Mouse (Mus musculus): ENCODE data around the gene Cd209g. TPM values are rescaled to one million over a fixed set of nuclear protein-coding genes. Genes with fewer than 3 reads are reported as not detected.
A peak's percentile ranks its signal among the peaks of the same experiment; 100 is the strongest.

Gene Cd209g
- polyA plus RNA-seq, 1 experiment from 2014 or later = not detected

- H3K4me3 ChIP-seq (ENCODE audit: low read length) = peak overlapping the region; percentile 71
These were observed 31.4 kb downstream of the Cd209g start for GRCm38 (mm10) chr8:4165176-4165851.

GRCm38 (mm10) chr8:4165852-4166751 lies 32.2 kb downstream of the Cd209g start, which contains the start of gene Evi5l:
TSS of gene Evi5l (plus strand) at chr8:4166567.
- peak within 1 kb of the TSS; percentile 79 for H3K4me2 ChIP-seq (replicated peaks; ENCODE audit: low read depth, low read length)
- H3K27me3 ChIP-seq (ENCODE audit: control insufficient read depth, insufficient read depth, low read length) = no peaks in the 10 kb centered on the region
- ATAC-seq (ENCODE audit: low FRiP score, low TSS enrichment) = peak; percentile 98
- H3K9ac ChIP-seq (ENCODE audit: low read depth, low read length) = peak within 1 kb of the TSS; percentile 74
- WGBS = under 1% methylated on average over 48 of the region's 51 CpGs
- peaks cover 6% of the 10 kb centered on the region; the same call in 1 of the 2 replicates for H3K4me1 ChIP-seq (ENCODE audit: control insufficient read depth, insufficient read depth, low read length)
- peak within 1 kb of the TSS; percentile 42; the same call in 1 of the 2 replicates for H3K27ac ChIP-seq (ENCODE audit: low read depth, low read length)
- peak within 1 kb of the TSS; percentile 71 for H3K4me3 ChIP-seq (ENCODE audit: low read length)
- H3K9me3 ChIP-seq (ENCODE audit: control insufficient read depth, low read length) = no peaks in the 10 kb centered on the region
- H3K36me3 ChIP-seq (ENCODE audit: control insufficient read depth, insufficient read depth, low read length) = no peaks in the 10 kb centered on the region

More at GRCm38 (mm10) chr8:4165176-4165851, 31.4 kb downstream of the Cd209g start:
- Histone ChIP-seq H3K4me2 (replicated peaks; ENCODE audit: low read depth, low read length) (peak overlapping the region; percentile 51), H3K9ac (ENCODE audit: low read depth, low read length) (peak overlapping the region; percentile 55; the same call in 1 of the 2 replicates), H3K27me3 (ENCODE audit: control insufficient read depth, insufficient read depth, low read length) (no peaks in the 10 kb centered on the region), H3K36me3 (ENCODE audit: control insufficient read depth, insufficient read depth, low read length) (no peaks in the 10 kb centered on the region), H3K4me1 (ENCODE audit: control insufficient read depth, insufficient read depth, low read length) (peaks cover 6% of the 10 kb centered on the region; the same call in 1 of the 2 replicates), H3K9me3 (ENCODE audit: control insufficient read depth, low read length) (no peaks in the 10 kb centered on the region), H3K27ac (ENCODE audit: low read depth, low read length) (peak overlapping the region; percentile 42; the same call in 1 of the 2 replicates)
- ATAC-seq (ENCODE audit: low FRiP score, low TSS enrichment) = no peak
- WGBS = 7% methylated on average over 13 of the region's 13 CpGs

GRCm38 (mm10) chr8:4166881-4167525 lies 33.1 kb downstream of the Cd209g start:
- 8% methylated on average over 10 of the region's 10 CpGs for WGBS
- peaks cover 6% of the 10 kb centered on the region; the same call in 1 of the 2 replicates for H3K4me1 ChIP-seq (ENCODE audit: control insufficient read depth, insufficient read depth, low read length)
- H3K9ac ChIP-seq (ENCODE audit: low read depth, low read length) = peak overlapping the region; percentile 74
- H3K27me3 ChIP-seq (ENCODE audit: control insufficient read depth, insufficient read depth, low read length) = no peaks in the 10 kb centered on the region
- ATAC-seq (ENCODE audit: low FRiP score, low TSS enrichment) = no peak; the same call in none of the 2 replicates
- H3K27ac ChIP-seq (ENCODE audit: low read depth, low read length) = no peak overlapping the region
- no peaks in the 10 kb centered on the region for H3K36me3 ChIP-seq (ENCODE audit: control insufficient read depth, insufficient read depth, low read length)
- H3K4me3 ChIP-seq (ENCODE audit: low read length) = peak overlapping the region; percentile 71
- no peaks in the 10 kb centered on the region for H3K9me3 ChIP-seq (ENCODE audit: control insufficient read depth, low read length)
- H3K4me2 ChIP-seq (replicated peaks; ENCODE audit: low read depth, low read length) = peak overlapping the region; percentile 79

- peaks cover 6% of the 10 kb centered on the region; the same call in 1 of the 2 replicates for H3K4me1 ChIP-seq (ENCODE audit: control insufficient read depth, insufficient read depth, low read length)
- H3K9me3 ChIP-seq (ENCODE audit: control insufficient read depth, low read length) = no peaks in the 10 kb centered on the region
- H3K4me2 ChIP-seq (replicated peaks; ENCODE audit: low read depth, low read length) = no peak overlapping the region
- ATAC-seq (ENCODE audit: low FRiP score, low TSS enrichment) = no peak
- H3K4me3 ChIP-seq (ENCODE audit: low read length) = no peak overlapping the region
- H3K27ac ChIP-seq (ENCODE audit: low read depth, low read length) = no peak overlapping the region
- 85% methylated on average over 1 of the region's 1 CpGs for WGBS
- no peaks in the 10 kb centered on the region for H3K27me3 ChIP-seq (ENCODE audit: control insufficient read depth, insufficient read depth, low read length)
- no peak overlapping the region for H3K9ac ChIP-seq (ENCODE audit: low read depth, low read length)
- no peaks in the 10 kb centered on the region for H3K36me3 ChIP-seq (ENCODE audit: control insufficient read depth, insufficient read depth, low read length)
These were observed 34.0 kb downstream of the Cd209g start for GRCm38 (mm10) chr8:4167918-4168317.

- Histone ChIP-seq H3K36me3 (ENCODE audit: control insufficient read depth, insufficient read depth, low read length) (no peaks in the 10 kb centered on the region), H3K4me3 (ENCODE audit: low read length) (no peak overlapping the region), H3K27ac (ENCODE audit: low read depth, low read length) (no peak overlapping the region), H3K9me3 (ENCODE audit: control insufficient read depth, low read length) (no peaks in the 10 kb centered on the region), H3K4me2 (replicated peaks; ENCODE audit: low read depth, low read length) (no peak overlapping the region), H3K9ac (ENCODE audit: low read depth, low read length) (no peak overlapping the region), H3K27me3 (ENCODE audit: control insufficient read depth, insufficient read depth, low read length) (no peaks in the 10 kb centered on the region), H3K4me1 (ENCODE audit: control insufficient read depth, insufficient read depth, low read length) (no peaks in the 10 kb centered on the region)
- ATAC-seq (ENCODE audit: low FRiP score, low TSS enrichment) = no peak
- 70% methylated on average over 3 of the region's 3 CpGs for WGBS
These were observed 38.6 kb downstream of the Cd209g start for GRCm38 (mm10) chr8:4172486-4172885.

GRCm38 (mm10) chr8:4174018-4174417 lies 40.1 kb downstream of the Cd209g start:
- no peak overlapping the region for H3K4me3 ChIP-seq (ENCODE audit: low read length)
- no peak overlapping the region for H3K4me2 ChIP-seq (replicated peaks; ENCODE audit: low read depth, low read length)
- no peak overlapping the region for H3K27ac ChIP-seq (ENCODE audit: low read depth, low read length)
- ATAC-seq (ENCODE audit: low FRiP score, low TSS enrichment) = no peak
- H3K9ac ChIP-seq (ENCODE audit: low read depth, low read length) = no peak overlapping the region
- no peaks in the 10 kb centered on the region for H3K9me3 ChIP-seq (ENCODE audit: control insufficient read depth, low read length)
- no peaks in the 10 kb centered on the region for H3K36me3 ChIP-seq (ENCODE audit: control insufficient read depth, insufficient read depth, low read length)
- no peaks in the 10 kb centered on the region for H3K27me3 ChIP-seq (ENCODE audit: control insufficient read depth, insufficient read depth, low read length)
- 68% methylated on average over 2 of the region's 2 CpGs for WGBS
- H3K4me1 ChIP-seq (ENCODE audit: control insufficient read depth, insufficient read depth, low read length) = no peaks in the 10 kb centered on the region

- H3K4me1 ChIP-seq (ENCODE audit: control insufficient read depth, insufficient read depth, low read length) = no peaks in the 10 kb centered on the region
- H3K36me3 ChIP-seq (ENCODE audit: control insufficient read depth, insufficient read depth, low read length) = peaks cover 21% of the 10 kb centered on the region
- H3K27ac ChIP-seq (ENCODE audit: low read depth, low read length) = no peak overlapping the region
- no peaks in the 10 kb centered on the region for H3K9me3 ChIP-seq (ENCODE audit: control insufficient read depth, low read length)
- WGBS = 85% methylated on average over 8 of the region's 8 CpGs
- H3K4me3 ChIP-seq (ENCODE audit: low read length) = no peak overlapping the region
- no peak for ATAC-seq (ENCODE audit: low FRiP score, low TSS enrichment)
- H3K9ac ChIP-seq (ENCODE audit: low read depth, low read length) = no peak overlapping the region
- no peak overlapping the region for H3K4me2 ChIP-seq (replicated peaks; ENCODE audit: low read depth, low read length)
- H3K27me3 ChIP-seq (ENCODE audit: control insufficient read depth, insufficient read depth, low read length) = no peaks in the 10 kb centered on the region
These were observed 49.5 kb downstream of the Cd209g start for GRCm38 (mm10) chr8:4183409-4183808.

GRCm38 (mm10) chr8:4186151-4186550 lies 52.3 kb downstream of the Cd209g start:
- ATAC-seq (ENCODE audit: low FRiP score, low TSS enrichment) = no peak
- Histone ChIP-seq H3K36me3 (ENCODE audit: control insufficient read depth, insufficient read depth, low read length) (peaks cover 21% of the 10 kb centered on the region), H3K4me2 (replicated peaks; ENCODE audit: low read depth, low read length) (no peak overlapping the region), H3K4me1 (ENCODE audit: control insufficient read depth, insufficient read depth, low read length) (no peaks in the 10 kb centered on the region), H3K4me3 (ENCODE audit: low read length) (no peak overlapping the region), H3K27me3 (ENCODE audit: control insufficient read depth, insufficient read depth, low read length) (no peaks in the 10 kb centered on the region), H3K27ac (ENCODE audit: low read depth, low read length) (no peak overlapping the region), H3K9ac (ENCODE audit: low read depth, low read length) (no peak overlapping the region), H3K9me3 (ENCODE audit: control insufficient read depth, low read length) (no peaks in the 10 kb centered on the region)
- 100% methylated on average over 2 of the region's 2 CpGs for WGBS

All from kidney, embryonic 14.5 days (tissue).